Mouse (Mus musculus) adrenal gland, adult 2 months (tissue): Measurements from ENCODE around the gene Phf21b. TPM values are rescaled to one million over a fixed set of nuclear protein-coding genes. Genes with fewer than 3 reads are reported as not detected.

Source experiments
- DNase-seq: peaks from one replicate; pipeline ENCODE4 v3.0.0; 2021
- long read RNA-seq: library from polyadenylated mRNA; stranded (forward); transcript quantifications from one replicate; pipeline ENCODE4 v2.0.0, GENCODE M21; 2021
- polyA plus RNA-seq: library from polyadenylated mRNA; depleted of rRNA; stranded (reverse); fragments of >200 nt; gene quantifications from 2 replicates; pipeline ENCODE4 v1.2.3, GENCODE M21; 2012; rRNA removed
- total RNA-seq, 2 experiments: library from RNA; stranded (reverse); gene quantifications; 2 replicates each; pipeline ENCODE4 v1.2.3; 2021

Gene Phf21b
- total RNA-seq (1 to 10 TPM; 1.7 to 1.8 TPM), polyA plus RNA-seq (5.2 and 5.5 TPM in 2 replicates)
- long read RNA-seq, result 0 reads

GRCm38 (mm10) chr15:84856006-84856995 lies at the start of gene Phf21b:
TSS of gene Phf21b (minus strand) at chr15:84856049.
- DNase-seq, result peak; percentile 95

- DNase-seq, result no peak
Measured at GRCm38 (mm10) chr15:84903843-84904385, 48.1 kb upstream of the Phf21b start.

GRCm38 (mm10) chr15:84898077-84898476 lies 42.2 kb upstream of the Phf21b start:
- no peak for DNase-seq

- DNase-seq, result no peak
Measured at GRCm38 (mm10) chr15:84896664-84897063, 40.8 kb upstream of the Phf21b start.

- DNase-seq, result peak; percentile 15
Measured at GRCm38 (mm10) chr15:84896216-84896615, 40.4 kb upstream of the Phf21b start.

GRCm38 (mm10) chr15:84891658-84892057 lies 35.8 kb upstream of the Phf21b start:
- peak; percentile 61 for DNase-seq

GRCm38 (mm10) chr15:84891246-84891645 lies 35.4 kb upstream of the Phf21b start:
- DNase-seq, result no peak

GRCm38 (mm10) chr15:84888066-84888465 lies 32.2 kb upstream of the Phf21b start:
- no peak for DNase-seq

- no peak for DNase-seq
Measured at GRCm38 (mm10) chr15:84877029-84877815, 21.4 kb upstream of the Phf21b start.

GRCm38 (mm10) chr15:84873867-84874266 lies 18.0 kb upstream of the Phf21b start:
- no peak for DNase-seq

- no peak for DNase-seq
Measured at GRCm38 (mm10) chr15:84873079-84873478, 17.2 kb upstream of the Phf21b start.

- no peak for DNase-seq
Measured at GRCm38 (mm10) chr15:84871802-84872201, 16.0 kb upstream of the Phf21b start.

- DNase-seq, result no peak
Measured at GRCm38 (mm10) chr15:84861911-84862310, 6.1 kb upstream of the Phf21b start.

- DNase-seq, result no peak
Measured at GRCm38 (mm10) chr15:84857623-84858022, 1.8 kb upstream of the Phf21b start.

GRCm38 (mm10) chr15:84854921-84855901 lies 638 bp downstream of the Phf21b start:
- DNase-seq, result peak; percentile 32

- DNase-seq, result no peak
Measured at GRCm38 (mm10) chr15:84854171-84854811, 1.6 kb downstream of the Phf21b start.

- peak; percentile 89 for DNase-seq
Measured at GRCm38 (mm10) chr15:84853261-84854137, 2.4 kb downstream of the Phf21b start.

- DNase-seq, result peak; percentile 29
Measured at GRCm38 (mm10) chr15:84852457-84853070, 3.3 kb downstream of the Phf21b start.

- no peak for DNase-seq
Measured at GRCm38 (mm10) chr15:84850321-84850720, 5.5 kb downstream of the Phf21b start.
